Mouse (Mus musculus): ENCODE measurements around the gene Nkx6-1. TPM values are rescaled to one million over a fixed set of nuclear protein-coding genes. Genes with fewer than 3 reads are reported as not detected.

Nkx6-1 gene
- total RNA-seq, 2 experiments from 2014 or later = not detected

DNA sequence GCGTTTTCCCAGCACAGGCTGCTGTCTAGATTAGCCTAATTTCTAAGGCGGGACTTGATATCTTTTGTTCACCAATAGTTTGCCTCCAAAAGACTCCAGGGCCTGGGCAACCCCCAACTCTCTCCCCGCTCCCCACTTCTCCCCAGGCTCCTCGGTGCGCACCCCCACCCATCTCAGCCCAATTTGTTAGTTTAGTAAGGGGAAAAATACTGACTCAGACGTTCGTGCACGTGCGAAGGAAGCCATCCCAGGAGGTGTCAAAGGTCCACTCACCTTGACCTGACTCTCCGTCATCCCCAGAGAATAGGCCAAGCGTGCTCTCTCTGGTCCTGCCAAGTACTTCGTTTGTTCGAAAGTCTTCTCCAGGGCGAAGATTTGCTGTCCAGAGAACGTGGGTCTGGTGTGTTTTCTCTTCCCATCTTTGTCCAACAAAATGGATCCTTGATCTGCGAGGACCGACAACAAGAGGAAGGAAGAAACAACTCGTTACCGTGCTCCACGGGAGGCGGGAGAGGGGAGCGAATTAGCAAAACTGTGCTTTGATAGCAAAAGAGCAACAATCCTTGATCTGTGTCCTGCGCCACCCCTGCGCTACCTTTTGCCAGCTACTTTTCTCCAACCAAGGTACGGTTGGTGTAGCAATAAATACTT, 3.1 kb downstream of the Nkx6-1 start:
- intact Hi-C loops (cut with DNase I) = loop anchor here (10.0 kb wide), 1 partner anchor 637 kb away; no protein-coding TSS in a partner anchor
- no peak for DNase-seq

DNA sequence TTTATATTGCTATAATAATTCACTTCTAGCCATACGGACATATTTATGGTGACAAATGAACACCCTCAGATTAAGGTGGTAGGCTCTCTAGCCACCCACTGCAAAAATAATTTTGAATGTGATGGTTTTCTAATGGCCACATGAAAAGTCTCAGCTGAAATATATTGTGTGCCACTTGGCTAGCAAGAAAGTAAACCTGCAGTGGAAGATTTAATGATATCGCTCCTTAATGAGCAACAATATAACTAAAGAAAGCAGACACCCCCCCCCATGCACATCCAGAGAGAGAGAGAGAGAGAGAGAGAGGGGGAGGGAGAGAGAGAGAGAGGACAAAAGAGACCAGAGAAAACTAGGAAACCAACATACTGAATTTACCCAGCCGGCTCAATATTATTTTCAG, 4.1 kb downstream of the Nkx6-1 start:
- no peak for DNase-seq
- intact Hi-C loops (cut with DNase I) = loop anchor here (10.0 kb wide), 1 partner anchor 636 kb away; no protein-coding TSS in a partner anchor

DNA sequence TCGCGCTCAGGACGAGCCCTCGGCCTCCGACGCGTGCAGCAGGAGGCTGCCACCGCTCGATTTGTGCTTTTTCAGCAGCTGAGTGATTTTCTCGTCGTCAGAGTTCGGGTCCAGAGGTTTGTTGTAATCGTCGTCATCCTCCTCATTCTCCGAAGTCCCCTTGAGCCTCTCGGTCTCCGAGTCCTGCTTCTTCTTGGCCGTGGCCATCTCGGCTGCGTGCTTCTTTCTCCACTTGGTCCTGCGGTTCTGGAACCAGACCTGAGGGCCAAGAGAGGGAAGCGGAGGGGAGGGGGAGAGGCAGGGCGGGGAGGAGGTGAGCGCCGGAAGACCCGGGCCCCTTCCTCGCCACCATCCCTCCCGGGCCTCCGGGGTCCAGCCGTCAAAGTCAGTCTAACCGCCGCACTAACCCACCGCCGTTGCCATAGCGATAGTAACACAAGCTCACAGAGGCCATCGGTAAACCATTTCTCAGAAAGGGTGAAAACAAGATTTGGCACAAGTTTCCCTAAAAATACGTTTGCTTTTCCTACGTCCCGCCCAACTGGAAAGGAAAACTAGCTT, 5.3 kb downstream of the Nkx6-1 start:
- intact Hi-C loops (cut with DNase I) = no loop called here
- no peak for DNase-seq

DNA sequence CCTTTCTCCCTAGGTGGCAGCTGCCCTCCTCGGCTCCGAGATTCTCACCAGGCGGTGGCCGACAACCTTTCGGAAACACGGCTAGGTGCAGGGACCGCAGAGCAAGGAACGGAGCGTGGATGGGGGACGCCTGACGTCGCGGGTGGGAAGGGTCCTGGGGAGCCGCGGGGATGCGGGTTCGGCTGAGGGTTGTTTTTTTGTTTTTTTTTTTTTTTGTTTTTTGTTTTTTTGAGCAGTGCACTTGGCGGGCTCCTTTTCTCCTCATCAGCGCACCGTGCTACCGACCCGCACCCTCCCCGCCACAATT, 5.9 kb downstream of the Nkx6-1 start:
- DNase-seq = no peak
- intact Hi-C loops (cut with DNase I) = no loop called here

DNA sequence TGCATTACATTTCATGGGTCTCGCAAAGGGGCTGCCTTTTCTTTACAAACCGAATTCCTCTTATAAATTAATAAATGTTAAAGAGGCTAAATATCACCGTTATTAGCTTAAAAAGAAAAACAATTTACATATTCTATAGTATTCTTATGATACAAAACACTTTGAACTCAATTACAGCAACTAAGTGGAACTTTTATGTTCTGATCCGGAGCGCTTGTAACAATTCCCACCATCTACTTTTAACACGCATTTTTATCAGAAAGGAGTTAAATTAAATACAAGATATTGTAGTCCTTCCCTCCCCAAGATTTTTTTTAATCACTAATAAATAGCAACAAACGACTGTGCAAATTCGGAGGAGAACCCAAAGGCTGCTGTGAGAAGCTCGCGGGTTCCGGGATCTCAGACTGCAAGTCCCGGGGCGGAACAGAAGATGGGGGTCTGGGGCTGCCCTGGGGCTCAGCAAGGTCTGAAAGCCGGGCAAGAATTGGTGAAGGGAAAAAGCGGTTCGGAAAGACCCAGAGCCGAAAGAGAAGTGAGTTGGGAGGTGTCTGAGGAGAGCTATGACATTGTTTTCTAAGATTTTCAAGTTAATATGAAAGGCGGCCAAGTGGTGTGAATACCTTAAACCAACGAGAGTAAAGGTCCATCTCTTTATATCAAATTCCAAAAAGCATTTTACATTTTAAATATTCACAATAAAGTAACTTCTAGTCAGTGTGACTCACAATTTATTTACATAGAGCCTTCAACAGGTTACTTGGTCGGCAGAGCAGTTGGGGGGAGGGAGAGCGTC, 6.4 kb downstream of the Nkx6-1 start:
- DNase-seq = no peak
- intact Hi-C loops (cut with DNase I) = no loop called here

DNA sequence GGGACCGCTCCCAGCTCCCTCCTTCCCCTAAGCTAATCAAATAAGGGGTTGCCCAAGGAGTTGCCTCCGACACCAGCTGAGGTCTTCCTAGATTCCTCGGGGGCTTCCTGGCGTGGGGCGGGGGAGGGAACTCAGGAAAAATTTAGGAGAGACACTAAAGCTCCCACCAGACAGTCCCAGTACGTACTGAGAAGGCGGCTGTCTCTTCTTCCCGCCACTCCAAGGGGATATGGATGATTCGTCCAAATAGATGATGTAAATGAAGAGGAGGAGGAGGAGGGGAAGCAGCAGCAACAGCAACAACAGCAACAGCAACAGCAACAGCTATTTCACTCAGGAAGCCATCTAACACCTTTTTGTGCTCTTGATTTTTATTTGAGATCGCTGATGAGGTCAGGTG, 7.1 kb downstream of the Nkx6-1 start:
- DNase-seq = no peak
- intact Hi-C loops (cut with DNase I) = no loop called here

DNA sequence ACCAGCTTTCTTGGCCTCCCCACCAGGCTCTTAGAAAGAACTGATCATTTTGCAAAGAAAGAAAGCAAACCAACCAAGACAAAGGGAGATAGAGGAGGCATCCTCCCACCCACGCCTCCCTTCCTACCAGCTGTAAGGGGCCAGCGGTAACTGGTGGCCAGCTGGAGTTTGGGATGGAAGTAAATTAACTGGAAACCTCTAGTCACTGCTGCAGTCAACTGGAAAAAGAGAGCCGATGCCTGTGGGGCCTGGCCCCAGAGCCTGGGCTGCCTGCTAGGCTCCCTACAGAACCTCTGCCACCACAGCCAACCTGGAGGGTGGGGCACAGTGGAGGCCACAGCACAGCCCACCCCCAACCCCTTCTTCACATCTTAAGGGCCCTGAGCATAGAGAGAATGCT, 8.7 kb downstream of the Nkx6-1 start:
- intact Hi-C loops (cut with DNase I) = no loop called here
- DNase-seq = no peak

DNA sequence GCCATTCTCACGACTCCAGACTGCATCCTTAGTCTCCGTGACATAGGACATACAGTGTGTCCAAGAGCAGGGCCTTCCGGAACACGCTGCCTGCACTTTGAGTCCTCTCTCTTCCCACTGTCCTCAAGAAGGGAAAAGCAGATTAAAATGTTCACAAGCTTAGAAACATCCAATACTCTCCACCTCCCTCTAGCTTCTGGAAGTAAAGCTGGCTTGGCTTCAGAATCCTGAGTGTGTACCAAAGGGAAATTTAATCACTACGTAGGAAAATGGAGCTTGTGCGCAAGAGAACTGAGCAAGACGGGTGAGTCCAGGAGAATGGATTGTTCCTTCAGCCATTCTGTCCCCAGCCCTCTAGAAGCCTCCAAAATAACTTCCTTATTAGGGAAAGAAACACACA, 9.4 kb downstream of the Nkx6-1 start:
- DNase-seq = no peak
- intact Hi-C loops (cut with DNase I) = no loop called here

DNA sequence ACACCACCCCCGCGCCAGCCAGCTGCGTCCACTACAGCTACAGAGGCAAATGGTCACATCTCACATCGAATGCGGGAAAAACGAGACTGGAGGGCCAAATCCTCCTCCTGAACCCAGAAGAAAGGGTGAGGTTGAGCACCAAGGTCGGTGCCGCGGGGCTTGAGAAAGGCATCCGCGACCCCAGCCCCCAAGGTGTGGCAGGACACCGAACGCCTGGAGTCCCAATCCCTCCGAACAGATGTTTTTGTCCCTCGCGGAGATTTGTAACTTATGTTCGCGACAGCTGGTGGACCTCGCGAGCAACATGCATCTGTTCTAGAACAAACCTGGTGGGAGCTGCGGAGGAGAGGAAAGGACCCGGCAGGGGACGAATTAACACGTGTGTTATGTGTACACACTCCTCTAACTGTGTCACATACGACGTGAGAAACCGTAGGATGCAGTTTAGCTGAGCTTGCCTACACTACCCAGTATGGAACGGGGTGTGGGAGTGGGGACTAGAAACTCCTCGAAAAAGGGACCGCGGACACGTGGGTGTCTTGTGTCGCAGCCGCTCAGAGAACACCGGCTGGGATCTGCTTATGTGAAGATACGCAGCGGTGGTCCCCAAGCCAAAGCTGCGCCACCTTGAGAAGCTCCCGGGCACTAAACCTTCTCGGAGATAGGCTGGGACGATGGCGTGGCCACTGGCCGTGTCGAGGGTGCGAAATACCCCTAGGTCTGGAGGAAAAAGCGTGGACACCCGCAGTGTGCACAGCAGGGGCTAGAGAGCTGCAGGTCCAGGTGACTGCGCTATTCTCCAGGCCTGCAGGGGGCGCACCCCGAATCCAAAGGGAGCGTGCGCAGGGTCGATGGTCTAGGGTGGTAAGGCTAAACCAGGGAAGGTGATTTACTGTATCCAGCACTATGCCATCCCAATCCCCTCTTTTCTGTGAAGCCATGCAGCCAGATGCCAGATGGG, 16.8 kb downstream of the Nkx6-1 start:
- no peak for DNase-seq
- intact Hi-C loops (cut with DNase I) = no loop called here

DNA sequence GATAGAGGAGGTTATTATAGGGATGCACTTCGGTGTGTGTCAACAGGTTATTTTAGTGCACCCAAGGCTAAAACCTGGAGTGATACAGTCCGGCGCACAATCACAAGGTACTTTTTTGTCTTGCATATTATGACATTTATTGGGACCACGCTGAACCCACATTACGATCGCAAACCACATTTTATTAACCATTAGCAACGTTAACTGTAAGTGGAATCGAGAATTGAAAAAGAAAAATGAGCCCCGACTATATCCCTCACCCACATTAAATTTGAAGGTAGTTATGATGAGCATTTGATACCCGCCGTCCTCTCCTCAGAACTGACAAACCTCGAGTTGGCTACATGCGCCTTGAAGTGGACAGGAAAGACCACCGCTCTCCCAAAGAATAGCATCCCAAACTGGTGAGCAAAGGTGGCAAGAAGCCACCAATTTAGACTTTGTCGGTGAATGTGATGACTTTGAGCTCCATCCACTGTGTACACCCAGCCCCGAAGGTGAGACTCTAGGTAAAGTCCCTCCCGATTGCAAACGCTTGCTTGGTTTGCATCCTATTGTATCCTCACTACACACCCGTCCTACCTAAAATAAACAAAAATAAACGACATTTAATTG, 17.7 kb downstream of the Nkx6-1 start:
- intact Hi-C loops (cut with DNase I) = no loop called here
- DNase-seq = no peak

DNA sequence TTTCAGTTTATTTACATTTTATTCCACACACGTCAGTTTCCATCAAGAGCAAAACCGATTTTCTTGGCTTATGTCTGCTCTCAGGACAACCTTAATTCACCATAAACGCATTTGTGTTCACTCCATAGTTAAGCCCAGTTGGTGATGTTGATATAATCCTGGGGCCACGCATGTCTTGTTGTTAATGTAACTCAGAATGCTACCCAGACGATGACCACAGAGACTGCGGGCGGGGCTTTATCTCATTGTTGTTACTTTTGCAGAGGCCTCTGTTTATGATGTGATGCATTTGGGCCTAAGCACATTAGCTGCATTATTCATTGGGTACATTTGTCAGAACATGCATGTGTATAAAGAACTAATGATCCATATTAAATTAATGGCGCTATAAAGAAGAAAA, 19.7 kb downstream of the Nkx6-1 start:
- DNase-seq = no peak
- intact Hi-C loops (cut with DNase I) = no loop called here

DNA sequence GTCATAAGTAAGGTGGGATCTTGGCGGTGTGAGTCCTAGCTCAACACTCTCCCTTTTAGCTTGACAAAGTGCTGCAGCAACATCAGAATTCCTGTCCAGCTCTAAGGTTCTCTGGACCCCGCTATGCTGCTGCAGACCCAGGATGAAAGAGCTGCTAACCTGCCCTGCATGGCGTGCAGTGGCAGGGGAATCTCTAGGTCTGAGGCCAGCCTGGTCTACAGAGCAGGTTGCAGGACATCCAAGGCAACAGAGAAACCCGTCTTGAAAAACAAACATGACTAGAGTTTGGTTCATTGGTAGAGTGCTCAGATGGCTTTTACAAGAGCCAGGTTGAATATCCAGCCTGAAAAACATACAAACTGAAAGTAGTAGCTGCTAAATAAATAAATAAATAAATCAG, 26.7 kb downstream of the Nkx6-1 start:
- intact Hi-C loops (cut with DNase I) = no loop called here
- no peak for DNase-seq

Other genes starting within 250 kb of the Nkx6-1 start
- 1 to 10 TPM; 1.9 to 3.3 TPM for gene Cds1, start 100.1 kb upstream of the Nkx6-1 start, total RNA-seq (2021)

Measured in gastrocnemius, postnatal 36 days (tissue).